Mouse (Mus musculus) heart, adult 2 months (tissue): ENCODE results near the gene Gpr160. TPM values are rescaled to one million over a fixed set of nuclear protein-coding genes. Genes with fewer than 3 reads are reported as not detected.

ENCODE experiments used
- DNase-seq, 2 experiments: peaks; one replicate each; pipeline ENCODE4 v3.0.0; 2021
- H3K27ac ChIP-seq: fragments of 200-600 bp; 2 replicates; pipeline ENCODE4 v1.8.1; 2022
- H3K27me3 ChIP-seq: fragments of 200-500 bp; 2 replicates; pipeline ENCODE4 v1.6.1; 2012; ENCODE audit warnings: mild to moderate bottlenecking, low read length, inconsistent platforms, mixed read lengths; ENCODE audit not compliant: control insufficient read depth, insufficient read depth
- H3K36me3 ChIP-seq: fragments of 200-500 bp; 2 replicates; pipeline ENCODE4 v1.6.1; 2012; ENCODE audit warnings: low read length, inconsistent platforms; ENCODE audit not compliant: control insufficient read depth, insufficient read depth
- H3K4me1 ChIP-seq: fragments of 200-500 bp; 2 replicates; pipeline ENCODE4 v1.6.1; 2011; ENCODE audit warnings: low read length; ENCODE audit not compliant: control insufficient read depth, insufficient read depth
- H3K4me3 ChIP-seq: fragments of 200-600 bp; 2 replicates; pipeline ENCODE4 v1.8.1; 2022
- H3K79me2 ChIP-seq: fragments of 200-500 bp; replicated peaks from 2 replicates; pipeline ENCODE4 v1.6.1; 2012; ENCODE audit warnings: mild to moderate bottlenecking, inconsistent platforms, low read length, moderate library complexity, mixed read lengths; ENCODE audit not compliant: control insufficient read depth, insufficient read depth
- H3K9ac ChIP-seq: fragments of 200-500 bp; 2 replicates; pipeline ENCODE4 v1.6.1; 2012; ENCODE audit warnings: low read depth, mild to moderate bottlenecking, control low read depth, inconsistent platforms, low read length, mixed read lengths
- CTCF ChIP-seq: fragments of 200-600 bp; IDR thresholded peaks from 2 replicates; pipeline ENCODE4 v1.8.1; 2022; ENCODE audit warnings: antibody characterized with exemption, mild to moderate bottlenecking, moderate library complexity
- EP300 ChIP-seq: fragments of 200-500 bp; IDR thresholded peaks from 2 replicates; pipeline ENCODE4 v1.6.1; 2011; ENCODE audit warnings: low read depth, low read length, control low read depth; ENCODE audit not compliant: insufficient read depth
- POLR2A ChIP-seq: fragments of 200-500 bp; IDR thresholded peaks from 2 replicates; pipeline ENCODE4 v1.6.1; 2011; ENCODE audit warnings: mild to moderate bottlenecking, low read depth, low read length, control low read depth; ENCODE audit not compliant: insufficient read depth
- WGBS: fragments of 180-500 bp; shearing (Covaris S2); methylation state at CpG from one replicate; pipeline ENCODE4 v1.1.7; 2018; 5-methylcytosine and 5-hydroxymethylcytosine counted together
- intact Hi-C: fragments of 180-260 bp; cut with DNase I; formaldehyde crosslinking; loops from one replicate; pipeline ENCODE4 v1.15.1; 2025
- polyA plus RNA-seq: library from polyadenylated mRNA; depleted of rRNA; stranded (reverse); fragments of >200 nt; gene quantifications from 2 replicates; pipeline ENCODE4 v1.2.3, GENCODE M21; 2012; rRNA removed
- total RNA-seq, 2 experiments: library from RNA; stranded (reverse); gene quantifications; 2 replicates each; pipeline ENCODE4 v1.2.3; 2021

Gpr160 gene
- total and polyA plus RNA-seq, 3 experiments: 1.4 to 2.8 (median 1.9) TPM

GRCm38 (mm10) chr3:30927664-30928063, 71.9 kb downstream of the Gpr160 start:
- DNase-seq: no peak
- no peak overlapping the region for H3K9ac ChIP-seq
- H3K27ac ChIP-seq: no peak overlapping the region
- H3K36me3 ChIP-seq: peaks cover 8% of the 10 kb centered on the region
- WGBS: 49% methylated on average over 3 of the region's 3 CpGs
- H3K4me3 ChIP-seq: no peak overlapping the region
- no peak for TF ChIP-seq POLR2A
- TF ChIP-seq EP300: no peak
- no peak for TF ChIP-seq CTCF
- H3K4me1 ChIP-seq: peaks cover 4% of the 10 kb centered on the region
- no peaks in the 10 kb centered on the region for H3K27me3 ChIP-seq
- H3K79me2 ChIP-seq: no peaks in the 10 kb centered on the region
- intact Hi-C loops: loop anchor here (2.0 kb wide), 1 partner anchor 21 kb away; no protein-coding TSS in a partner anchor

GRCm38 (mm10) chr3:30929828-30930227, 74.1 kb downstream of the Gpr160 start:
- Histone ChIP-seq H3K9ac (no peak overlapping the region), H3K27me3 (no peaks in the 10 kb centered on the region), H3K79me2 (no peaks in the 10 kb centered on the region), H3K36me3 (peaks cover 8% of the 10 kb centered on the region), H3K27ac (peak overlapping the region; percentile 13), H3K4me3 (no peak overlapping the region), H3K4me1 (peaks cover 6% of the 10 kb centered on the region)
- peak; percentile 23 to 35 for DNase-seq
- WGBS: 46% methylated on average over 3 of the region's 3 CpGs
- no peak for TF ChIP-seq POLR2A
- peak; percentile 58 for TF ChIP-seq CTCF
- no peak for TF ChIP-seq EP300
- intact Hi-C loops: loop anchor here (2.0 kb wide), 1 partner anchor 19 kb away; no protein-coding TSS in a partner anchor

- no peak for TF ChIP-seq POLR2A
- TF ChIP-seq EP300: no peak
- TF ChIP-seq CTCF: no peak
- H3K36me3 ChIP-seq: peaks cover 7% of the 10 kb centered on the region
- no peak overlapping the region for H3K27ac ChIP-seq
- no peak overlapping the region for H3K4me3 ChIP-seq
- intact Hi-C loops: no loop called here
- H3K9ac ChIP-seq: no peak overlapping the region
- DNase-seq: no peak
- no peaks in the 10 kb centered on the region; the same call in 1 of the 2 replicates for H3K79me2 ChIP-seq
- peaks cover 3% of the 10 kb centered on the region for H3K4me1 ChIP-seq
- H3K27me3 ChIP-seq: no peaks in the 10 kb centered on the region
These were observed 78.6 kb downstream of the Gpr160 start for GRCm38 (mm10) chr3:30934384-30934783.

Other genes with a start within 250 kb of the Gpr160 start
- not detected for gene Lrriq4, start 211.4 kb upstream of the Gpr160 start, total RNA-seq
- not detected in 2 replicates for gene Lrriq4, start 211.4 kb upstream of the Gpr160 start, polyA plus RNA-seq
- gene Lrrc34, start 208.1 kb upstream of the Gpr160 start, total RNA-seq: not detected
- gene Lrrc34, start 208.1 kb upstream of the Gpr160 start, polyA plus RNA-seq: 0.06 TPM in 1 of 2 replicates, not detected in the other
- gene Lrrc31, start 156.1 kb upstream of the Gpr160 start, total RNA-seq: under 1 TPM; 0.11 to 0.18 TPM
- 0.23 TPM in 2 replicates for gene Lrrc31, start 156.1 kb upstream of the Gpr160 start, polyA plus RNA-seq
- gene Samd7, start 109.7 kb upstream of the Gpr160 start, total RNA-seq: not detected
- gene Samd7, start 109.7 kb upstream of the Gpr160 start, polyA plus RNA-seq: not detected in 2 replicates
- gene Sec62, start 63.1 kb upstream of the Gpr160 start, total RNA-seq: 10 to 100 TPM; 36.6 to 41.5 TPM
- 12.9 and 19.7 TPM in 2 replicates for gene Sec62, start 63.1 kb upstream of the Gpr160 start, polyA plus RNA-seq
- gene Phc3, start 113.5 kb downstream of the Gpr160 start, total RNA-seq: 10 to 100 TPM; 14.8 to 17.0 TPM
- gene Phc3, start 113.5 kb downstream of the Gpr160 start, polyA plus RNA-seq: 13.4 and 20.6 TPM in 2 replicates
- 10 to 100 TPM in 1 of 2 experiments, 1 to 10 TPM in 1; 7.9 to 13.7 TPM for gene Prkci, start 139.8 kb downstream of the Gpr160 start, total RNA-seq
- gene Prkci, start 139.8 kb downstream of the Gpr160 start, polyA plus RNA-seq: 6.4 and 13.1 TPM in 2 replicates
- 10 to 100 TPM; 14.2 to 15.4 TPM for gene Skil, start 239.1 kb downstream of the Gpr160 start, total RNA-seq
- gene Skil, start 239.1 kb downstream of the Gpr160 start, polyA plus RNA-seq: 8.0 and 13.8 TPM in 2 replicates